Mouse (Mus musculus) heart, adult 8-10 months (tissue): ENCODE results near the gene Fgf12. TPM values are rescaled to one million over a fixed set of nuclear protein-coding genes. Genes with fewer than 3 reads are reported as not detected.

Source experiments
- DNase-seq: peaks from one replicate; pipeline ENCODE4 v3.0.0; 2022; ENCODE audit warnings: low spot score
- total RNA-seq, 4 experiments: library from RNA; stranded (reverse); gene quantifications; 2 replicates each; pipeline ENCODE4 v1.2.4; 2022

The Fgf12 gene
- total RNA-seq, 4 experiments from 2014 or later = 9.0 to 15.3 (median 13.0) TPM

DNA sequence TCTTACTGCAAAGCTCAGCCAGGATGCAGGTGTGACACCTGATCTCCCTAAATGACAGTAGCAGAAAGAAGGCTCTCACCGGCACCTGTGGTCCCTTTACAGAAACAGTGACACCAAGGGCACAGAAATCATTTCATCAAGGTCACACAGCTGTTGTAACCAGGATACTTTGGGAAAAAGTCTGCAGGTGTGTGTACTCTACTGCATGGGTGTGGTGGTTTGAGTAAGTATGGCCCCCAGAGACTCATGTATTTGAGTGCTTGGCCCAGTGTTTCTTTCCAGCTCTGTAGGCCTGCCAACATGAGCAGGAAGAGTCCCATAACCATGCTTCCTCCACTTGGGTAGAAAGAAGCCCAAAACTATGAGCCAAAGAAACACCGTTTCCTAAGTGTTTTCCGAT lies 138.5 kb downstream of the Fgf12 start:
- no peak for DNase-seq

DNA sequence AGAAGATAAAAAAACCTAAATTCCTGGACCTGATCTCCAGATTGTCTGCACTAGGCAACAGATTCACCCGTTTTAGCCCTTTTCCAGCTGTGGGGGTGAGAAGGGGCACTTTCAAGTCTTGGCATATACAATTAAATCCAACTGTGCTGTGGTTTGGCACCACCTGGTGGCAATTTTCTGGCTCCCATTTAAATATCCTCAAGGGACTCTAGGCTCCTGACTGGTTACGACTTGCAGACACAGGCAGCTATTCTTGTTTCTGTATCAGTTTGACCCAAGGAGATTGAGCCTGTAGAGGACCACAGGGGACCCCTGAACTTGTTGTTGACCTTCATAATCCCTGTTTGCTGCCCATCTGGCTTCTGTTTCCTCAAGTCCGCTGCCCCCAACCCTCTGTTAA lies 141.9 kb downstream of the Fgf12 start:
- DNase-seq = no peak

DNA sequence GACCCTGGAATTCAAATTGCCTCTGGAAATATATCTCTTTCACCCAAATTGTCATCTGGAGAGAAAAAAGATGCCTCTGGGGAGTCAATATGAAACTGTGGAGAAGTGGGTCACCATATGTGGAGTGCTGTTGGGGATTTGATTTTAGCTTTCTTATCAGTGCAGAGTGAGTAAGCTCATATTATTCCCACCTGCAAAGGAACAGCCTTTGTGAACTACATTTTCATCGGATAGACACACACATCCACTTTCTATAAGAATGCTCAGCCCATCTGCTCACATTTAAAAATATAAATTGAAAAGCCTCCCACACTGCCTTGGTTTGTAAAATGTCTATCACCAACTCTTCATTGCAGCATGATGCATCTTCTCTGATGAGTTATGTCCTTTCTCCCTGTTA lies 149.7 kb downstream of the Fgf12 start:
- no peak for DNase-seq

GRCm38 (mm10) chr16:28601723-28602122 lies 151.1 kb downstream of the Fgf12 start:
- no peak for DNase-seq

GRCm38 (mm10) chr16:28596112-28596511 lies 156.8 kb downstream of the Fgf12 start:
- no peak for DNase-seq

- DNase-seq = peak; percentile 44
These were observed 159.6 kb downstream of the Fgf12 start for GRCm38 (mm10) chr16:28593075-28593915.

DNA sequence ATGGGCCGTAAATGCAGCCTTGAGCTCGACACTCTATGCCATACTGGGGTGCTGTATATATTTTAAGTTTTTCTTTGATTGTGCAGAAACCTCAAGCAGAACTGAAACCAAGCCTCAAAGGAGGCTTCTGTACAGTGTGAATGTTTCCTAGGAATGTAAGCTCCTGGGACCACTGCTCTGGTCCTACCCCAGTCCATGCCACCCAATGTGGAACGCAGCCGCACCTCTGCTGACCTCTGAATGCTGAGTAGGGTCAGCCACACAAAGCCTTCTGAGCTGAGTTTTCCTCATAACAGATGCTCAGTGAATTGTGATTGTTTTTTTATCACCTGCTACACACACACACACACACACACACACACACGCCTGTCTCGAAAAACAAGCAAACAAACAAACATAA lies 160.4 kb downstream of the Fgf12 start:
- DNase-seq = no peak

DNA sequence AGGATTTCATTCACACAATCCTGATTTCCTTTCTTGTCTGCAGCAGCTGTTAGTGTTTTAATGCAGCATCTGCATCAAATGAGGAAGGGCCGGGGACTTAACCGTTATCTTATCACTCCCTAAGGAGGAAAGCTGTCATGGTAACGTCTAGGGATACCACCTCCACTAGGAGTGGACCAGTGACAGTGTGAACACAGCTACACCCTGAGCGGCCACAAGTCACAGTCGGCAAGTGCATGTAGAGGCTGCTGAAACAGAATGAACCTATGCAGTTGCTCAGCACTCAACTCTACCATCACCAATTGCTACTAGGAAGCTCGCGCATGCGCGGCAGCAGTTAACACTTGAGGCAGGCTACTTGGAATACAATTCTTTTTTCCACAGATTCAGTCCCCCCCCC lies 161.3 kb downstream of the Fgf12 start:
- DNase-seq = no peak

DNA sequence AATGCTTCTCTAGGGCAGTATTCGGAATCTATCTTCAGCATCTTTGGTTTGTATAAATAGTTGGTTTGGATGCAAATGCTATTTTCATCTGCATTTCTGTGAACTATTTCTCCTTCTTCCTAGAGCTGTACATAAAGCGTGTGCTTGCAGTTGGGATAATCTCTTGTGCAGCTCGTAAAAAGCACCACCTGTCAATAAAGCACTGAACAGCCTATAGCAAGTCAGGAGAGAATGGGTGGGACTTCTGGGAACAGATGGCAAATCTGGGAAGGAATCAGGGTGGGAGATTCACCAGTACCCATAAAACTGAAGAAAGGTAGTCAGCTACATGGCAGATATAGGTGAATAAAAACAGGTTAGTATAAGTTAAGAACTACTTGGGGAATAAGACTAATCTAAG lies 180.7 kb downstream of the Fgf12 start:
- no peak for DNase-seq

GRCm38 (mm10) chr16:28564716-28565217 lies 188.1 kb downstream of the Fgf12 start:
- DNase-seq = no peak

DNA sequence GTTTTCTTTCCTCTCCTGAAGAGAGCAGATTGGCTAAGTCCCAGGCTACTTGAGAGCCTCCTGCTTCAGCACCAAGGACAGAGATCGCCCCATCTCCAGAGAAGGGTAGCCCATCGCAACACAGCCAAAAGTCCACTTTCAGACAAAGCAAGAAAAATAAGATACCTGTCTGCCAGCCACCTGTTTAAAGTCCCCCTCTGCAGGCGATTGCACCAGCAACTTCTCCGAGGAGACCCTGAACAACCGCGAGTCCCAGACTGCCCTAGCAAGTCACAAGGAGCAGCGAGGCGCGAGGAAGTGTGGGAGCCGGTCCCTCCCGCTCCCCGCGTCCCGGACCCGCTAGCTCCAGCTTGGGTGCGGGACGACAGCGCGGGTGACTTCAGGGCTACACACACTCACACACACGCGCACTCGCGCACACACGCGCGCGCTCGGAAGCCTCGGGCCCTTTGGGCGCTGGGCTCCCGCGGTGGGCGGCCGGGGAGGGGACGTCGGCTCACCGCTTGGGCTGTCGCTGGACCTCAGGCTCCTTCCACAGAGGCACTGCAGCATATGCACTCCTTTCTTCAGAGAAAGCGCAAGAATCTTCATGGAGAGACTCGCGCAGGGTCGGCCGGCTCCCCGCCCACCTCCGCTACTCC lies 188.7 kb downstream of the Fgf12 start:
- DNase-seq = no peak

DNA sequence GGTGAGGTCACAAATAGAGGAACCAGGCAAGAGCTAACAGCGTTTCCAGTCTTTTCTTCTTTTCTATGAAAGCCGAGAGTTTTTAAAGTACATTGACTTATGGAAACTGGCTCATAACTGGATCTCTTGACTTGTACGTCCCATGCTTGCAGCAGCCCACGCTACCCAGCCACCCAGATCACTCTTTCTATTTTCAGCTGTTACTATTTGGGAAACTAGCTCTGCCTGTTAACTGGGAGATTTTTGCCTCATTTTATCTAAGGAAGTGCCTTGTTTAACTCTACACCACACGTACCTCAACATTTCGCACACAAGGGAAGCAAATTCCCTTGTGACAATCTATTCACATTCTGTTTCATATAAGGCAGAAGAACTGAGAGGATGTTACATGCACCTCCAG lies 190.0 kb downstream of the Fgf12 start:
- DNase-seq = no peak

DNA sequence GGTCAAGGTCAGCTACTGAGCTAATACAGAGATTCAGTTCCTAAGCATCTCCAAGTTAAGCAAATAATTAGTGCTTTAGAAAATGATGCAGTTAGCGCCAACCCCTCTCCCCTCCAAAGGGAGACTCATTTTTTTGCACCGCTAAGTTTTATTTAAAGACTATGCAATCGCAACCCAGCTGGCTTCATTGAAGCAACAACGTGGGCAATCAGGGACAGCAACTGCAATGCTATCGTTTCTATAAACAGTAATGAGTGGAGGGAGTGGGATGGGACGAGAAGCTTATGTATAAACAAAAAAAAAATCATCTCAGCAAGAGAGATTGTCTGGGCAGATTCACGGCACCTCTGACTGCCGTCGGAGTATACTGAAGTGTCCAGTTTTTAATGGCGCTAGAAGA lies 197.6 kb downstream of the Fgf12 start:
- no peak for DNase-seq

GRCm38 (mm10) chr16:28539423-28539822 lies 213.4 kb downstream of the Fgf12 start:
- DNase-seq = no peak

DNA sequence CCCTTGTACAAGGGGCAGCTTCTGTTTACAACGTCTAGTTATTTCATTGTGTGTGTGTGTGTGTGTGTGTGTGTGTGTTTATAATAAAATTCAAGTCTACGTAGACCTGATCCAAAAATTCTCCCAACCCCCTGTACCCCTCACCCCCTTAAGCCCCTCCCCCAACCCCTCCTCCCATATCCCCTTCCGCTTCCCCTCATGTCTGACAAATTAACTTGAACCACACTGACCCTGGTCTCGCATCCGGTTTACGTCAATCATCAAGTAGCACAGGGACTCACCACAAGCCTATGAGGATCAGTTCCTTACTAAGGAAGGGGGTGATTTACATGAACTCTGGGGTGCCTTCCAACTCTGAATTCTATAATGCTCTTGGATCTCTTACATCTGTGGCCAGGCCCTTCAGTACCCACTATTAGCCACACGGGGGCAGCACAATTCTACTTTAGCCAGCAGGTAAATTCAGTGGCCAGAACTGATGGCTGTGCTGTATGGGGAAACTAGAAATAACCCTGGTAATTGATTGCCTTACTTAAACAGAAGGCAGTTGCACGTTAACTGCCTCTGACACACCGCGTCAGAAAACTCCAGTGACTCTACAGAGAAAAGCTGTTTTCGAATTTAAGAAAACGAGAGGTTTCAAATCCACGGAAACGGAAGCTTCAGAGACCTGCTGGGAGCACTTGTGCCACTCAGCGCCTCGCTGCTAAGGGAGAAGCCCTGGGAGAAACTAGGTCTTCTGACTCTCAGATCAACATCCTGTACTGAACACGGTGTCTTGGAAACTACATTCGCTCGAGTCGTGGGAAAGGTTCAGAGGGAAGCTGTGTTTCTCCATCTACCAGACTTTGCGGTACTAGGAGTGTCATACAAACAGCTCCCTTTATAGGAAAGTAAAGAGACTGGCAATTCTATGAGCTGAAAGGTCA lies 235.0 kb downstream of the Fgf12 start:
- peak; percentile 42 for DNase-seq

- no peak for DNase-seq
These were observed 240.4 kb downstream of the Fgf12 start for GRCm38 (mm10) chr16:28512446-28512845.

DNA sequence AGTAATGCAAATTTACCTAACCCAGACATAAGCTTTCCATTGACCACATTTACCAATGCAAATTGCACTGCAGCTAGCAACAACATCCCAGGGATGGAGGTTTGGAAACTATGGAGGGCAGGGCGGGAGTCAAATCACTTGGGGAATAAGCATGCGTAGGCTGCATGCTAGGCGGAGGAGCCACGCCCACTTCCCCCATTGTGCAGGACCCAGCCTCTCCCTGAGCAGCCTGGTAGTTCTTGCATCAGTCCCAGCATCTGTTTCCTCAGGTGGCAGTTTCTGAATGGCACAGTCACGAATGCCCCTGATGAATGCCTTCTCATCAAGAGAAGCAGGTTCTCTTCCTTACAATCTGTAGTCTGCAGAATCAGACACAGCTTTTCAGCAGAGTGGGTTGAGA lies 241.5 kb downstream of the Fgf12 start:
- no peak for DNase-seq

DNA sequence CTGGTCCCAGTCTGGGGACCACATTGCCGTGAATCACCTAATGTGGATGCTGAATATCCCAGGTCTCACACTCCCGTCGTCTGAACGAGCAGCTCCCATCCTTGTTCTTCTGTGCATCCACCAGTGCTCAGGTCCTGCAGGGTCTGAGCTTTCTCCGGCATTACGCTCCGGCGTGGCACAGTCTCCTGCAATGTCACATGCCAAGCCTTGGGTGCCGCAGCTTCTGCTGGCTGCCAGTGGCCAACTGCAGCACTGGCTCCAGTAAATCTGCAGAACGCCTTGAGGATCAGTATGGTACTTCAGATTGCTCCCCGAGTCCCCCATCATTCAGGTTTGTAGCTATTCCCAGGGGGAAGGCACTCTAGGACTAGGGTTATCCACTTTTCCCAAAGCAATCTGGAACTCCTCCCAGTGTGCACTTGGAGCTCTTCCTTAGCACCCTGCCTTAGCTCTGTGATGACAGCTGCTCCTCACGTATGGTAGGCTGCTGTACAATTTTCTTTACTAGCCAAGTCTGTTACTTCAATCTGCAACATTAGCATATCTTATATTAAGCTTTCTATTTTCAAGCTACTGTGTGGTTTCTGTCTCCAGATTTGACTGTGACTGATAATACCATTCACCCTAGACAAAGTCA lies 254.8 kb downstream of the Fgf12 start:
- DNase-seq = no peak

GRCm38 (mm10) chr16:28491711-28492110 lies 261.2 kb downstream of the Fgf12 start:
- DNase-seq = no peak

- peak; percentile 24 for DNase-seq
These were observed 262.4 kb downstream of the Fgf12 start for GRCm38 (mm10) chr16:28490515-28490914.

DNA sequence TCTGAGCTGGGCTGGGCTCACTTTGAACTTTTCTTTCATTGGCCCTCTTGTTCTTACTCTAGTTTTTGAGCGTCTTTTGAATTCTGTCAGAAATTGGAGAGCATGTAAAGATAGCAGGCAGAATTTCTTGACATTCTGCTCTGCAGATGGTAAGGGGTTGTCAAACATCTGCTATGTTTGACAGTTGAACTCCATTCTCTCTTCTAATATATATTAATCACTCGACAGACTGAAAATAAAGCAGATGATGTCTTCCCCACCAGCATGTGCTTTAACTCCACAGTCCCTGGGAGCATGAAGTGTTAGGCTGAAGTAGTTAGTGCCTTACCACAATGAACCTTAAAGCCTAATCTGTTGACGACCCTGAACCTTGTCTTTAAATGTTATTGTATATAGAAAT lies 267.9 kb downstream of the Fgf12 start:
- no peak for DNase-seq

DNA sequence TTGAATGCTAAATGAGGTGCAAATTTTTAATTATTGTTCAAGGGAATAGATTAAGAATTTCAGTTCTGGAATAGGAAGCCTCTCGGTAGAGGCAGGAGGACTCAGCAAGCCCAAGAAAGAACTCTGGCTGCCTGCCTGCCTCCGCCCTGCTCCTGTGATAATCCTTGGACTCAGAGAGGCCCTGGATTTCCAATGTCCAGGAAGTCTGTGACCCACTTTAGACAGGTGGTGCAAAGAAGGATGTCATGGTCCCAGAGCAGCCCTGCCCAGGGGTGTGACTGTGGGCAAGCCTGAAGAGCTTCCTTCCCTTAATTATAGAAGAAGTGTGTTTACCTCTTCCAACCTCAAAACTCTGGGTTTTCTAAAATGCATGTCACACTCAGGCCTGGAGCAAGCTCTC lies 273.8 kb downstream of the Fgf12 start:
- no peak for DNase-seq
